Mouse (Mus musculus): ENCODE measurements around the gene Casz1.

Casz1 gene

DNA sequence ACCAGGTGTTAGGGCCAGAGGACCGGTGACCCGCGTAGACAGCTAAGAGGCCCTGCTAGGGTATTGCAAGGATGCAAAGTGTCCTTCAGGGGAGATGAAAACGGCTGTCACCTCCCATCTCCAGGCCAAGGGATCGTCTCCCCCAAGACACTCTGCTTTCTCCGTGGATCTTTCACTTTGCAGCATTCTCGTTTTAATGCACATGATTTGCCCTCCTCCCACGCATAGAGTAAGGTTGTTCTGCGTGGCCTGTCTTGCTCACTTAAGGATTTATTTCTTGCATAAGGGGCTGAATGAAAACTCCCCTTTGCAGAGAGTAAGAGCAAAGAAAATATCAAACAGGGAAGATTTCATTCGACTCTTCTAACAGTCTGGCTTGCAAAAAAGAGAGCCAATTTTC lies 593 bp upstream of the Casz1 start:
- no peak for DNase-seq

DNA sequence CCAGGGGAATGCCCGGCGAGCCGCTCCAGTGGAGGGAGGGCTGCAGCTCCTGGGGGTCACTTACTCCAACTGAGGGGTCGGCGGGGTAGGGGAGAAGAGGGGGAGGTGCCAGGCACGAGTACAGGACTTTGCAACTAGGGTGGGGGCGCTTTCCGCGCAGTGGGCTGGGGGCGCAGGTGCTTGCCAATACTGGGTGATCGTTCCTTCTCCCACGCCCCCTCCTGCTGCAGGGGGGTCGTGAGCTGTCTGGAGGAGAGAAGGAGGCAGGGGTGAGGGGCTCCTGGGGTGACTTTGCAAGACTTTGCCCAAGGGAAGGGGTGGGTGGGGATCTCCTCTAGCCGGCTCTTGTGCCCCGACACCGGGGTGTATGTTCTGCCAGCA lies 541 bp downstream of the Casz1 start:
- DNase-seq: no peak

DNA sequence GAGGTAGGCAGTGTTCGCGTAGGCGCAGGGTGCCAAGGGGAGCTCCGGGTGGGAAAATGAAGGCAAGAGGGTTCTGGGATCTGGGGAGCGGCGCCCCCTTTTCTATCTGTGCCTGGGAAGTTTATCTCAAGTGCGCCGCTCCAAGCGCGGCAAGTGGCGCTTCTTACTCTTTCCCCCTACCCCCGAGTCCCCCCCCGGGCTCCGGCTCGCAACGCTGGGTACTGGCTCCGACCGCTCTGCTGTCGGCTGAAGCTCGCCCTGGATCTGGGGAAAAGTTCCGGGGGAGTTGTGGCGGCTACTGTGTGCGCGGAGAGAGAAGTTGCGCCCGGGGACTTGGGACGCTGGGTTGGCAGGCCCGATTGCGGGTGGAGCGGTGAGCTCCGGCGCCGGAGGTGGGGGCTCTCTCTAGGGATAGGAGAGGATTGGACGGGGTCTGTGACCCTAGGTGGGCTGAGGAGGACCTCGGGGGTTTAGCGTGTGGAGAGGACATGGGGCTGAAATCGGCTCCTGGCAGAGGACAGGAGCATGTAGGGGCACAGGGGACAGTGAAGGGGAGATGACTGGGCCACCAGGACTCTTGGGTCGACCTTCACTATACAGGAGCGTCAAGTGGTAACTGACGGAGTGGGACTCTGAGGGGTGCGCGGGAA lies 1.1 kb downstream of the Casz1 start:
- no peak for DNase-seq

DNA sequence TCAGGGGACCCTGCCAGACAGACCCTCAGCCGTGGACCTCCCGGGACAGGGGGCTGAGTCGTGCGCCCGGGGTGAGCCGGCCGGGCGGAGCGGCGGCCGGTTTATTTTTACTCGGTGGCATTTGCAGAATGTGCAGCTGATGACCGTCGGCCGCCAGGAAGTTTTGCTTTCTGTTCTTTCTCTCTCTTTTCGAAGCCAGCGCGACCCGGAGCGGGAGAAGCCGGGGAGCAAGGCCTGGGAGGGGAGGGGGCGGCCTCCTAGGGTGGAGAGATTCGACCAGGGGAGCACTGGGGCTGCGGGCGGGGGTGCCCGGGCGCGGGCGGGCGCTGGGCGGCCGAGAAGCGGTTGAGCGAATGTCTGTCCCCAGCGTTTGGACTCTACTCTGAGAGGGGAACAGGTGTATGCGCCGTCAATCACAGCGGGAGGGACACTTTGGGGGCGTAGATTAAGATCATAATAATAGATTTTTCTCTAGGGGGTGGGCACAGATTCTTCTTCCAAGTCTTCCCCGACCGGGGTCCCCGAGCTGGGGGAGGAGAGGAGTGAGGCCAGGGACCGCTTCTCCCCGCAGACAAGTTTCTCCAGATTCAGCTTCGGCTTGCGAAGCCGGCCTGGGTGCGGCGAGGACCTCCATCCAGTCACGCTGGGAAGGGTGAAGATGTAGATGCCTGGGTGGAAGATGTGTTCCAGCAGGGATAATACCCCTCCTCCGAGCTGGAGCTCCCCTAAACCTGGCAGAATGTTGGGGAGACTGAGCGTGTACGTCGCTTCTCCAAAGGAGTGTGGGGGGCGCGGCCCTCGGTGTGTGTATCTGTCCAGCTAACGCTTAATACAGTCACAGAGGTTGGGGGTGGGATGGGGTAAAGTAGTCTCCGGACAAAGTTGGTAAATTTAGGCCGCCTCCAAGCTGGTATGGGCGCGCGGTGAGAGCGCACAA lies 1.9 kb downstream of the Casz1 start:
- no peak for DNase-seq

DNA sequence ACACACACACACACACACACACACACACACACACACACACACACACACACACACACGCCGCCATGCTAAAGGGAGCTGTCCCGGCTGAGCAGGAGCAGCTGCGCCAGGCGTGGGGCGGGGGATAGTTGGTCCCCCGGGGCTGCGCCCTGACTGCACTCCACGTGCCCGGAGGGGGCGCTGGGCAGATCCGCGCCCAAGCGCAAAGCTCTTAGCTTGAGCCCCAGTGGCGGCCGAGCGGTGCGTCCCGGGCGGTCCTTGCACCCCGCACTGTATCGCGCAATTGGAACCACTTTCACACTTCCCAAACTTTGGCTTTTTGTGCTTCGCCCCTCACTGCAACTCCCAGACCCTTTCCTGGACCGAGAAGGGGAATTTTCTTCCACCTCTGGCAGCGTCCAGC lies 2.6 kb downstream of the Casz1 start:
- DNase-seq: no peak

DNA sequence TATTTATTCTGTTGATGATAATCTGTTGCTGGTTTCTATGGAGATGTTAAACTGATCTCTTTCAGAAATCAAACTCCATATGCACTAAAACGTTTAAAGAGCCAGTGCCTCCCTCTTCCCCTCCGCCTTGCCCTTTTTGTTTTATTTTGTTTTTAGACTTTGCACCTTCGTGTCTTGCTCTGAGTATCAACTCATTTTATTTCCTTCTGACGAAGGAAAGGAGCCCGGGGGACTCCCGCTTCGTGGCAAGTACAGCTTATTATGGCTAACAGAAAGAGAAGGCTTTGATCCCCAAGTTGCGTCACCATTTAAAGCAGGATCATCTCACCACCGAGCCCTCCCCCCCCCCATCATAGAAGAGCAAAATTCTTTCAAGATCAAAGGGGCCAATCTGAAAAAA lies 3.2 kb downstream of the Casz1 start:
- no peak for DNase-seq

DNA sequence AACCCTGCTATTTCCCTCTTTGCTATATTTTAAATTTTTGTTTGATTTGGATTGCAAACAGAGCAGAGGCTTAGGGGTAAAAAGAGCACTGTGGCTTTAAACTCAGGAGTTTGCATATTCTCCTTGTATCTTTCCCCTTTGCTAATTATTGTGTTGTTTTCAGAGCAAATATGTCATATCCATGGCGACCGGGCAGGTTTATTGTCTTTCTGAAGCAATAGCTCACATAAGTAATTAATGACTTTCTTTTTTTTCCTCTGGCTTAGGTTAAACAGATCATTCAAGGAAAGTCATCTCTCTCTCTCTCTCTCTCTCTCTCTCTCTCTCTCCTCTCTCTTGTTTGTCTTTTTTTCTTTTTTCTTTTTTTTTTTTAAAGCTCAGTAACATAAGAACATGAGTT lies 4.6 kb downstream of the Casz1 start:
- no peak for DNase-seq

DNA sequence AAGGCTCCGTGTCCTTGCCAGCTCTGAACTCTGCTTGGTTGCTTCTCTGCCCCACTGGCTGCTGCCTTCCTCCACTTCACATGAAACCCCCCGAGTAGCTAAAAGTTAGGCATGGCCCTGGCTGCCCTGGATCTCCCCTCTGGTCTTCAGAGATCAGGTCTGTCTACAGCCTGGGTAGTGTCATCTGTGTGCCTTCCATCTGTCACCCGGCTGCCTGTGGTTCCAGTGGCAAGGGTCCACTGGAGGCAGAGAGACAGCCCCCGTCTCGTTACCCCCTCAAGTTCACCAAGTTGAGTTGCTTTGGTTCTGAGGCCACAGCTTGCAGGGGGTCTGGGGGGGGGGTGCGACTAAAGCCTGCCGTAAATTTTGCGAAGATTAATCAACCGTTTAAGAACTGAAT lies 6.5 kb downstream of the Casz1 start:
- no peak for DNase-seq

DNA sequence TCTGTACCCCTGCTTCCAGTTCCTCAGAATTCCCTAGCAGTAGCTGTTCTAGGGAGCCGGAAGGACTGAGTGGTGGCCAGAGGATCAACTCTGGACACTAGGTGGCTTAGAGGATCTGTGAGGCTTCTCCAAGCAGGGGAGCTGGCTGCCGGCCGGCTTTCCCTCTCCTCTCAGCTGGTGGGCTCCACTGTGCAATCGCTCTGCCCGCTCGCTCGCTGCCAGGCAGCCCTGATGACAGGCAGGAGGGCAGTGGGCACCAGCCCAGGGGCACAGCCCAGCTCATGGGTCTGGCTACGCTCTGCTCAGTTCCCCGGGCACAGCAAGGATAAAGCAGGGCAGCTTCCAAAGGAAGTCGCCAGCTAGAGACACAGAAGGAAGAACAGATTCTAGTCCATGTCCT lies 7.7 kb downstream of the Casz1 start:
- no peak for DNase-seq

DNA sequence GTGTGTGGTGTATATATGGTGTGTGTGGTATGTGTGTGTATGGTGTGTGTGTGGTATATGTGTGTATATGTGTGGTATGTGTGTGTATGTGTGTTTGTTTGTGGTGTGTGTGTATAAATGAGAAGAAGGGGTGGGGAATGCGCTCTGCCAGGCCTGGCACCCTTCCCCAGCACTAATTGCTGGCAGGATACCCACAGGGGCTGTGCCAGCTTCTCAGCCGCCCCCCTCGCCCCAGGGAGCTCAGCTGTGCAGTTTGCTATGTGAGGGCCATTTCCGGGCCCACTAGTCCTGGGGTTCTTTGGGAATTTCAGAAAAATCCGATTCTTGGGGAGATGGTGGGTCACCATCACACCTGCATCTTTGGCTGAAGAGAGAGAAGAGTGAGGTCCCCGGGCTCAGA lies 9.0 kb downstream of the Casz1 start:
- no peak for DNase-seq

DNA sequence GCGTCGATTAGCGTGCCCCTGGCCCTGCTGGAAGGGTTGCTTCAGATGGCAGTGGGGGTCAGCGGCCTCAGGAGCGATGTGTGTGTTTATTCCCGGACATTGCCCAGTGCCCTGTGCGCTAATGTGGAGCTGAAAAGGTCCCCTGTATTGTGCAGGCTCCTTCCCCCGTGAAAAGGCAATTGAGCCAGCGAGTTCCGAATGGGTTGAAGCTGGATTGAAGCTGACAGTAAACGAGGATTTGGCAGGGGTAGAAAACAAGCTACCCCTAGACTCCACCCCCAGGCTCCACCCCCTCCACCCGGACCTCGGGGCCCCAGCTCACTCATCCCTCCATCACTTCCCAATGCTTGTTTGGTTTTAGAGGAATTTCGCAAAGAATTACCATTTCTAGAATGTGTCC lies 12.3 kb downstream of the Casz1 start:
- no peak for DNase-seq

DNA sequence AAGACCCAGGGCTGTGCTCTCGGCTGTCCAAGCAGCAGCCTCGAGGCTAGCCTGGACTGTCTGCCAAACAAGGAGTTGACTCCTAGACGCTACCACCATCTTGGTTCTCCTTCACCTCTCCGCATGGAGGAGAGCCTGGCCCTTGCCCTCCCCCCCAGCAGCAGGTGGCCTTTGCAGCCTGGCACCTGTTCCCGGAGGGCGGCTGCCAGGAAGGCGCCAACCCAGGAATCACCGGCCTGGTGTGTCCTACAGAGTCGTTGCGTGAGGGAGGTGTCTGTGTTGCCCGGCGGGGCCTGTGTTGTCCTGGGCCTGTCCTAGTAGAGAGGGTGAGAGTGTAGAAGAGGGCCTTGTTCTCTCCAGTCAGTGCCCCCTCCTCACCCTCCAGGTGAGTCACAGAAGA lies 13.9 kb downstream of the Casz1 start:
- DNase-seq: no peak

DNA sequence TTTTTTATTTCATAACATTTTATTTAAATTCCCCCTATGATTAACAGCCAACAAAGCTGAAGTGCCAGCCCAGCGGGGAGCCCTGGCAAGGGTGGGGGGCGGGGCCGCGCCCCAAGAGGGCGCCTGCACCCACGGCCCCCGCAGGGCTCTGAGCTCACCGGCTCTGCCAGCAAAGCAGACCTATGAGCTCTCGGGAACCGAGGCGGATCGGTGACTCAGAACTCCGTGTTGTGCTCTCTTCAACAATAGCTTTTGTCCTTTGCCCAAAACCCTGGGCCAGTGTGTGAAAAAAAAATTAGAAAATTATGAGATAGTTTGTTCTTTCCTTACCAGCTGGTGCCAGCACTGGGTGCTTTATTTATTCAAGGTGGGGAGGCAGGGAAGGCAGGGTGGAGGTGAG lies 15.9 kb downstream of the Casz1 start:
- no peak for DNase-seq

DNA sequence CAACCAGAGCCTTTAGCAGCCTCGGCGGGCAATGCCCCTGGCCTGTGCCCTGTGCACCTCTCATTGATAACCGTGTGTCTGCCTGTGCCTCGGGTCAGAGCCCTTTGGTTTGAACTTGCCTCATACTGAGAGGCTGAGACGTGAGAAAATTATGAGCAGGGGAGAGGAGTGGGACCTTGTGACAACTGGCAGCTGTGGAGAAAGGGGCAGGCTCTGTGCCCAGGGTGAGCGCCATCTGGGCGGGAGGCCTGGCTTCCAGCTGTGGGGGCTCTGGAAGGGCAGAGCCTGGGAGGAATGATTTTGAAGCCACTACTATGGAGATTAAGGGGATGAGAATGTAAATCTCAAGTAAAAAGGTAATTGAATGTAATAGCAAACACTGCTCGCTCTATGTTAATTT lies 19.1 kb downstream of the Casz1 start:
- no peak for DNase-seq

DNA sequence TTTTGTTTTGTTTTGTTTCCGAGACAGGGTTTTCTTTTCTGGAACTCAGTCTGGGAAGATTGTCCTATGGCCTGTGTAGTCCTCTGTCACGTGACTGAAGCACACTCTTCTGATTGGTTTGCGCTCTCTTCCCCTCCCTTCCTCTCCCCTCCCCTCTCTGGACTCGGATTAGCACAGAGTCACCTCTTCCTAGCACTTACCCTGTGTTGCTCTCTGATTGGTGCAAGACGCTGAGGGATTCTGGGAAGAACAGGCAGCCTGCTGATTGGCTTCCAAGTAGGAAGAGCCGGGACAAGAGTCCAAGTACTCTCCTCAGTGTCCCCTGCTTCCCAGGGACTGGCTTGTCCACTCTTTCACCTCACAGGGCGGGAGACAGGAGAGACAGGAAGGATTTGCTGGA lies 26.1 kb downstream of the Casz1 start:
- DNase-seq: no peak

DNA sequence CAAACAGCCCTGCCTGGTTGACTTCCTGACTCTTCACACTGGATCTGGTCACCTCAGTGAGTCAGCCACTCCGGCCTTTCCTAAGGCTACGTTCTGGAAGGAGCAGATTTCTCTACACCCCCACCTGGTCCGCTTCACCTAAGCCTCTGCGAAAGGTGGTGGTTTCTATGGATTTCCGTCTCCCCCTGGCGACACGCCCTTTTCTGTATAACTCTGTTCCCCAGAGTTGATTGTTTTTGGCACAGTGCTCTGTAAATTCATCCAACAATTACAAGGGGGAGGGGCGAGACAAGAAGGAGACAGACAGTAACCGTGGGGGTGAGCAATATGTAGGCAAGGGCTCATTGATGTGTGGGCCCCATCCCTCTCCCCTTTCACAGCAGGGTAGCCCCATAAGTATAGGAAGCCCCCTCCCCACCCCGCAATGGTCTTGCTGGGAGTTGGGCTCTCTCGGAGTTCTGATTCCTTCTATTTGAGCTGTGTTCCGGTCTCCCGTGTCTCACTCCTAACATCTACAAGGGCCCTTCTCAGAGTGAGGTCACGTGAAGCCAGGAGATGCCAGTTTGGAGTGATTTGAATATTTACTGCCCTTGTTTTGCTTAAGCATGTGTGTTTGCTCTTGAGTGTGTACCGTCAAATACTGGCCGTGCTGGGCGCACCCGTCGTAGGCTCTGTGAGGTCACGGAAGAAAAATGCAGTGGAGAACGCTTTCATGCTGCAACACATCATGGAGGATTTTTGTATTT lies 29.2 kb downstream of the Casz1 start:
- no peak for DNase-seq

DNA sequence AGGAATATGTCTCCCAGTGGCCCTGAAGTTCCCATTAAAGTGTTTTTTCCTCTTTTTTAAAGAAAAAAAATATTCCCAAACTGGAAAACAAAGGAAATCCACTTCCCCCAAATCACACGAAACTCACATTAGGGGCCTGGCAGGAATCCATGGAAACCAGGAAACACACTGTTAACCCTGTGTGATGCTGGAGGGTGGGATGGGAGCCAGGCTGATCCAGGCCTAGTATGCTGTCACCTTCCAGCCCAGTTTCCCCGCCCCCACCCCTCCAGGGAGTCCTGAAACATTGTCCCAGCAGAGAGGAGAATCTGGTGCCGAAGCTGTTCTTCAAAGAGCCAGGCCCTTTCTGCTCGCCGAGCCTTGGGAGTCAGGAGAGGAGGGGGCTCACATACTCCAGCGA lies 32.2 kb downstream of the Casz1 start:
- DNase-seq: no peak

DNA sequence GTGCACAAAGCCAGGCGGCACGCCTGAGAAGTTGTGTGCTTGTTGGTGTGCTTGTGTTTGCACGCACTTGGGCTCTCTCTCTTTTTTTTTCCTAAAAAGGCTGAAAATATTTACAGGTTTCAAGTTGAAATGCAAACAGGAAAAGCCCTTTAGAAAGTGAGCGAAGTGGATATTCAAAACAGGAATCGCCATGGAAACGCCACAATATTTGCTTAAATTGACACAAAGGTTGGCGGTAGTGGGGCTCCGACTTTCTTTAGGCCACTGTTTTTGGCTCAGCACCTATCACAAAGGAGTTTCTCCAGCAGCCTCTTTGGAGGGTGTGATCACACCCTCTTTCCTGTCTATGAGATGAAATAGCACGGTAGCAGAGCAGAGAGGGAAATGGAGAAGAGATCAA lies 32.8 kb downstream of the Casz1 start:
- DNase-seq: no peak

DNA sequence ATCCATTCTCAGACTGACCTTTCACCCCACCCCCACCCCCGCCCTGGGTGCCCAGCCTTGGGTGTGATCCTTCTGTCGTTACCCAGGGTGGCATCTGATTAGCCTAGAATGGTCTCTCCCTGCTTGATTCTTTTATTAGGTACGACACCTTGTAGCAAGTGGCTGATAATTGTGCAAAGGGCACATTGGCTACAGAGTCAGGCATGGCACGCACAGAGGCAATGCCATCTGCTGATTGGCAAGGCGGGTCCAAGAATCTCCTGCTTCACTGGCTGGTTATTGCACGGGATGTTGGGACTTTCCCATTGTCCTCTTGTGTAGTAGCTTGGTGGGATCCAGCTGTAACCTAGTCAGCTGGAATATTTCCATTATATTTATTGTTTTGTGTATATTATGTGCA lies 33.4 kb downstream of the Casz1 start:
- no peak for DNase-seq

DNA sequence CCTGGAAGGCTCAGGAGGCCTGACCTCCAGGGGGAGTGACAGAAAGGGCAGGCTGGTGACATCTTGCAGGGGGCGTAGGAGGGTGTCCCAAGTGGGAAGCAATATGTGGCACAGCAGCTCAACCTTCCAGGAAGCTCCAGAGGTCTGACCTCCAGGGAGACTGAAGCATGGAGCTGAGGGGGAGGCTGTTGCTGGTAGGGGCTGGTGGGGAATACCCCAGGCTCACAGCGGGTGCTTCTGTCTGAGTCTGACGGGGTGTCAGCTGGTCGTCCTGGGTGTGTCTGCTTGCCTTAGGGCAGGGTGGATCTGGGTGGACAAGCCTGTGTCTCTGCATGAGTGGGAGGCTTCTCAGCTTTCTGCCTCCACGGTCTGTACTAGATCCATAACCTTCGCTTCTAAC lies 38.1 kb downstream of the Casz1 start:
- DNase-seq: no peak

DNA sequence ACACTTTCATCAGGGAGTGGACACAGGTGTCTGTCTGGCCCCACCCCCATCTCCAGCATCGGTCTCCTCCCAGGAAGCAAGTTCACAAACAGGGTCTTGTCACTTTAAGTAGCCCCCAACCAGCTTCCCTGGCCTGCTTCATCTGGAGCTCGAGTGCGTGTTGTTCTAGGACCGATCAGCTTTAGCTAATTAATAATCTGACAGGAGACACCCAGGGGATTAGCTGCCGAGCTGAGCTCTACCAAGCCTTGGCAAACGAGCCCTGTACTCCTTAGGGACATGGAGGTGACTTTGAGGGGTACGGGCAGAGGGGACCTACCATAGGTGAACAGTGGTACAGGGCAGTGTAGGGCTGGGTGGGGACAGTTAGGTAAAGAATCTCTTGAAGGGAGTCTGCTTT lies 40.7 kb downstream of the Casz1 start:
- DNase-seq: no peak

DNA sequence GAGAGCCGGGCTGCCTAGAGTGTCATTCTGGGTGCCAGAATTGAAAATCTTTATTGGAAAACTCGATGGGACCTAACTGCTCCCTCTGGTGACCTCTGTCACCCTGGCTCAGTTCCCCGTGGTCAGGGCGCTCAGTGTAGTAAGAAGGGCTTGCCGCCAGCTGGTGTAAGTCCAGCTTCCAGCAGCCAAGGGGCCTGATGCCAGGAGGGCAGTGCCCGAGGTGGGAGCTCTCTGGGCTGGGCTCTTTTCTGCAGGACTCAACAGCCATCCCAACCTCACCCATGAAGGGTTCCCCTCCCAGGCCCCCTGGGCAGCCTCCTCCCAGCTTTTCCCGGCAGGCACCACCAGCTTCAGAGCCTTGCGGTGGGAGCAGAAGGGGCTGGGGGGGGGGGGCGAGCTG lies 42.0 kb downstream of the Casz1 start:
- no peak for DNase-seq

DNA sequence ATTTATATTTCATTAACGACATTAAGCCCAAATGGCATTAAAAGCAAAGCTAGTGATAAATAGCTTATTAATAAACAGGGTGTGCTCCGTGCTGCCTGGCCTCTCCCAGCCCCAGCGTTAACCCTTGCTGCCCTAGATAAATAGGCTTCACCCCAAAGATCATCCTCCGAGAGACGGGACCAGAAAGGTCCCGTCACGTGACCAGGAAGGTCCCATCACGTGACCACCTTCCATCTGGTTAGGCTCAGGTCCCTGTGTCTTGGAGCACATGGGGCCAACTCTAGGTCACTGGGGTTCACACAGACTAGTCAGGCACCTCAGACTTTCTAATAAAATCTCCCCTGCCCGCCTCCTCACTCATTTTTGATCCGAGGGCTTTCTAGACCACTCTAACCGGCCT lies 42.5 kb downstream of the Casz1 start:
- DNase-seq: no peak

DNA sequence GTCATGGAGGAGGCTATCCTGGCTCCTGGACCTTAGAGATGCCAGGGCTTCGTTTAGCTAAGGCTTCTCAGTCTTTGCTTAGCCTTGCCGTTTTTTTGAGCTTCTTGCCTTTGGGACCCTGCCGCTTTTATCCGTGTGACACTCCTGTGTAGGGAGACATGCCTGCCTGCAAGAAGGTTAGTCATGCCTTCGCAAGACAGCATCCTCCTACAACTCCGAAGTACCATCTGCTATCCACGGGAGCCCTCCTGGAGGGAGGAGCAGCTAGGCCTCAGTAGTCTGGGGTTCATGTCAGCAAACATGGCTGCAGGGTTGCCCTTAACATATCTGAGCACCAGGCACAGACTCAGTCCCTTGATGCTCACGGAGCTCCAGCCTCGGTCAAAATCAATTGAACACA lies 43.4 kb downstream of the Casz1 start:
- no peak for DNase-seq
